Mouse (Mus musculus) CH12.LX (cell line): ENCODE measurements at regions not wholly inside any gene's neighbourhood (a gene's known extent, or its start where the extent isn't known, plus 50 kb on each side); places are given as distances from the start of the nearest gene placed in this dataset.

Experiments
- CTCF ChIP-seq, 2 experiments: IDR thresholded peaks in 1 of 2; conservative IDR thresholded peaks in 1 of 2; 2 replicates each; pipeline ENCODE4 v1.5.1; 2011 to 2012; ENCODE audit warnings: low read depth in 2 of 2, low read length in 2 of 2, improper control_type of control experiment in 1 of 2, inconsistent platforms in 1 of 2, mild to moderate bottlenecking in 1 of 2, moderate library complexity in 1 of 2
- EP300 ChIP-seq: IDR thresholded peaks from 2 replicates; pipeline ENCODE4 v1.6.1; 2011; ENCODE audit warnings: low read length, improper control_type of control experiment
- HCFC1 ChIP-seq: IDR thresholded peaks from 2 replicates; pipeline ENCODE4 v1.6.1; 2012; ENCODE audit warnings: low read depth, mild to moderate bottlenecking, inconsistent platforms, low read length, improper control_type of control experiment
- MAFK ChIP-seq: IDR thresholded peaks from 2 replicates; pipeline ENCODE4 v1.6.1; 2011; ENCODE audit warnings: low read length, improper control_type of control experiment; ENCODE audit not compliant: insufficient replicate concordance
- MAX ChIP-seq: IDR thresholded peaks from 2 replicates; pipeline ENCODE4 v1.6.1; 2011; ENCODE audit warnings: low read length, improper control_type of control experiment
- MXI1 ChIP-seq: IDR thresholded peaks from 2 replicates; pipeline ENCODE4 v1.6.1; 2011; ENCODE audit warnings: mild to moderate bottlenecking, low read depth, low read length, improper control_type of control experiment
- NELFE ChIP-seq: IDR thresholded peaks from 2 replicates; pipeline ENCODE4 v1.6.1; 2011; ENCODE audit warnings: low read depth, low read length, improper control_type of control experiment
- NRF1 ChIP-seq: IDR thresholded peaks from 2 replicates; pipeline ENCODE4 v1.6.1; 2014; ENCODE audit warnings: low read depth, mild to moderate bottlenecking, inconsistent platforms, low read length, improper control_type of control experiment, moderate library complexity
- POLR2A ChIP-seq: IDR thresholded peaks from 2 replicates; pipeline ENCODE4 v1.6.1; 2011; ENCODE audit warnings: low read depth, mild to moderate bottlenecking, improper control_type of control experiment, low read length
- RAD21 ChIP-seq: IDR thresholded peaks from 2 replicates; pipeline ENCODE4 v1.6.1; 2011; ENCODE audit warnings: low read depth, mild to moderate bottlenecking, low read length, improper control_type of control experiment, moderate library complexity
- SMC3 ChIP-seq: IDR thresholded peaks from 2 replicates; pipeline ENCODE4 v1.6.1; 2011; ENCODE audit warnings: low read depth, low read length, improper control_type of control experiment
- TCF12 ChIP-seq: IDR thresholded peaks from 2 replicates; pipeline ENCODE4 v1.6.1; 2014; ENCODE audit warnings: low read depth, mild to moderate bottlenecking, inconsistent platforms, low read length, improper control_type of control experiment
- ZKSCAN1 ChIP-seq: IDR thresholded peaks from 2 replicates; pipeline ENCODE4 v1.6.1; 2012; ENCODE audit warnings: low read depth, inconsistent platforms, low read length, improper control_type of control experiment, borderline replicate concordance
- ZMIZ1 ChIP-seq: IDR thresholded peaks from 2 replicates; pipeline ENCODE4 v1.6.1; 2012; ENCODE audit warnings: low read depth, mild to moderate bottlenecking, inconsistent platforms, low read length, improper control_type of control experiment

DNA sequence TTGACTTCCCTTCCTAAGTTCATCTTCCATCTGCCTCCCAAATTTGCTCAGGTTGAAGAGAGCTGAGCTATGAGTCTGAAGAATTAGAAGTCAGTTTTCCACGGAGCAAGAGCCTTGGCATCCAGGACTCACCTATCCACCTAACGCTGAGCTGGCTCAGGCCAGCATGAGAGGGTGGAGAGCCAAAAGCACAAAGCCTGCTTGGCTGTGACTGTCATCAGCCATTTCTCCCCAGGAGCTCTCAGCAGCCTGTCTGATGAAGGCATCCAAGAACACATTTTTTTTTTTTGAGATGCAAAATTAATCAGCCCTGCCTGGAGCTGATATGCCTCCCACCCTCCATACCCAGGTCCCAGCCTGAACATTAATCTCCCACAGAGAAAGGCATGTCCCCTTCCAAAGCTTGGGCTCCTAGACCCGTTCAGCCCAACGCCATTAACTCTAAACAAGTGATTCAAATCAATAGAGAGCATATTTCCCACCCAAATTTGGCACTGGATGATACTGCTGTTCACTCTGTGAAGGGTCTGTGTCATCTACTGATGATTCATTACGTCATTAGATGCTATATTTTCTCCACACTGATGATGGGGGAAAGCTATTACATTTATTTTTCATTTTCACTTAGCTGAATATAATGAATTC is 103.8 kb upstream of the Peli1 start:
- no peak for TF ChIP-seq SMC3
- no peak for TF ChIP-seq POLR2A
- no peak for TF ChIP-seq HCFC1
- no peak for TF ChIP-seq RAD21
- TF ChIP-seq CTCF (conservative IDR thresholded peaks at IDR 0.05 in 1 of 2, IDR thresholded peaks at IDR 0.05 in 1 of 2; ENCODE audit: low read depth in 2 of 2, low read length in 2 of 2) = no peak
- TF ChIP-seq NELFE = no peak
- TF ChIP-seq ZMIZ1 = no peak
- TF ChIP-seq TCF12 = no peak
- TF ChIP-seq ZKSCAN1 = no peak
- no peak for TF ChIP-seq MAX
- TF ChIP-seq MXI1 = no peak
- no peak for TF ChIP-seq NRF1
- TF ChIP-seq EP300 = no peak
- no peak for TF ChIP-seq MAFK
